Mouse (Mus musculus): ENCODE data around the gene Dhrs9. TPM values are rescaled to one million over a fixed set of nuclear protein-coding genes. Genes with fewer than 3 reads are reported as not detected.
A peak's percentile ranks its signal among the peaks of the same experiment; 100 is the strongest.

The Dhrs9 gene
- total and polyA plus RNA-seq, 3 experiments: not detected

- no peaks in the 10 kb centered on the region for H3K9me3 ChIP-seq (replicated peaks; ENCODE audit: low read length)
- H3K4me1 ChIP-seq (ENCODE audit: control insufficient read depth in 1 of 2, insufficient read depth in 2 of 2): no peaks in the 10 kb centered on the region; a peak in 1 of 4 replicates
- no peak overlapping the region for H3K9ac ChIP-seq (ENCODE audit: insufficient read depth, low read depth)
- no peaks in the 10 kb centered on the region for H3K79me2 ChIP-seq (replicated peaks; ENCODE audit: control insufficient read depth, extremely low read depth, insufficient read depth, poor library complexity, severe bottlenecking)
- no peak overlapping the region for H3K4me2 ChIP-seq (ENCODE audit: insufficient read depth, low read depth, poor library complexity, severe bottlenecking)
- H3K36me3 ChIP-seq (replicated peaks in 1 of 2; ENCODE audit: control insufficient read depth in 1 of 2, insufficient read depth in 1 of 2, low read length in 1 of 2): no peaks in the 10 kb centered on the region
- no peaks in the 10 kb centered on the region for H3K27me3 ChIP-seq (replicated peaks)
- dilution Hi-C loops (cut with MboI; ENCODE audit: extremely low pct_ligation_motif_present, extremely low pct_unique_long_range_greater_than_20kb, low sequenced_read_pairs): no loop called here
- no peak overlapping the region for H3K27ac ChIP-seq (ENCODE audit: insufficient read depth, low read depth)
- DNase-seq (ENCODE audit: extremely low read depth): no peak
- in situ Hi-C loops (cut with MboI; ENCODE audit: low pct_ligation_motif_present, low pct_unique_long_range_greater_than_20kb, low sequenced_read_pairs): no loop called here
- no peak overlapping the region for H3K4me3 ChIP-seq (replicated peaks in 1 of 3; ENCODE audit: low read depth in 2 of 3, low read length in 2 of 3, poor library complexity in 1 of 3)
- TF ChIP-seq E2F4 (IDR thresholded peaks at IDR 0.05; ENCODE audit: insufficient replicate concordance, low read depth, low read length): no peak
These were observed 46.9 kb downstream of the Dhrs9 start for GRCm38 (mm10) chr2:69427141-69427540.

DNA sequence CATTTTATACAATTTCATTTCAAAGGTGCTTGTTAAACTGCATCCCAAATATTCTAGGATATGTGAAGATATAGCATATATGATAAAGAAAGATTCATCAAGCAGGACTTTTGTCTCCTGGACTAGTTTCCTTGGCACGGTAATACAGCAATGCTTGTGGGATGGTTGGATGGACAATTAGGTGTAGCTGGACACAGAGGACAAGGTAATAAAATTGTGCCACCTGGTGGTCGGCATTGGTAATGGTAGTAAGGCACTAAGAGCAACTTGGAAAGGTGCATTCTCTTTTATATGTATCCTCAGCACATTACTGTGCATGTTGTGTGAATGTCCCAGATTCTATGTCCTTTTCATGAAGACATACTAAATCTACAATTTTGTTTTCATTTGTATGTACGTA lies 47.9 kb downstream of the Dhrs9 start:
- H3K9me3 ChIP-seq (replicated peaks; ENCODE audit: low read length): no peaks in the 10 kb centered on the region
- DNase-seq (ENCODE audit: extremely low read depth): peak; percentile 45
- no peak overlapping the region for H3K4me3 ChIP-seq (replicated peaks in 1 of 3; ENCODE audit: low read depth in 2 of 3, low read length in 2 of 3, poor library complexity in 1 of 3)
- H3K79me2 ChIP-seq (replicated peaks; ENCODE audit: control insufficient read depth, extremely low read depth, insufficient read depth, poor library complexity, severe bottlenecking): no peaks in the 10 kb centered on the region
- H3K27me3 ChIP-seq (replicated peaks): no peaks in the 10 kb centered on the region
- H3K9ac ChIP-seq (ENCODE audit: insufficient read depth, low read depth): no peak overlapping the region
- no peaks in the 10 kb centered on the region for H3K36me3 ChIP-seq (replicated peaks in 1 of 2; ENCODE audit: control insufficient read depth in 1 of 2, insufficient read depth in 1 of 2, low read length in 1 of 2)
- in situ Hi-C loops (cut with MboI; ENCODE audit: low pct_ligation_motif_present, low pct_unique_long_range_greater_than_20kb, low sequenced_read_pairs): no loop called here
- peaks cover 0 to 7% of the 10 kb centered on the region in 2 experiments; a peak in 3 of 4 replicates for H3K4me1 ChIP-seq (ENCODE audit: control insufficient read depth in 1 of 2, insufficient read depth in 2 of 2)
- no peak overlapping the region for H3K27ac ChIP-seq (ENCODE audit: insufficient read depth, low read depth)
- dilution Hi-C loops (cut with MboI; ENCODE audit: extremely low pct_ligation_motif_present, extremely low pct_unique_long_range_greater_than_20kb, low sequenced_read_pairs): no loop called here
- H3K4me2 ChIP-seq (ENCODE audit: insufficient read depth, low read depth, poor library complexity, severe bottlenecking): no peak overlapping the region
- TF ChIP-seq TCF12 (IDR thresholded peaks at IDR 0.05; ENCODE audit: low read depth, low read length) (no peak), SMC3 (IDR thresholded peaks at IDR 0.05; ENCODE audit: low read depth, low read length) (peak; percentile 90), MAZ (IDR thresholded peaks at IDR 0.05; ENCODE audit: low read depth, low read length) (no peak), CTCF (conservative IDR thresholded peaks at IDR 0.05 in 1 of 2, IDR thresholded peaks at IDR 0.05 in 1 of 2; ENCODE audit: low read depth in 2 of 2, low read length in 2 of 2) (peak; percentile 84 to 86), ZC3H11A (IDR thresholded peaks at IDR 0.05; ENCODE audit: low read depth, low read length) (peak; percentile 37), RAD21 (IDR thresholded peaks at IDR 0.05; ENCODE audit: low read depth, low read length) (peak; percentile 78)

DNA sequence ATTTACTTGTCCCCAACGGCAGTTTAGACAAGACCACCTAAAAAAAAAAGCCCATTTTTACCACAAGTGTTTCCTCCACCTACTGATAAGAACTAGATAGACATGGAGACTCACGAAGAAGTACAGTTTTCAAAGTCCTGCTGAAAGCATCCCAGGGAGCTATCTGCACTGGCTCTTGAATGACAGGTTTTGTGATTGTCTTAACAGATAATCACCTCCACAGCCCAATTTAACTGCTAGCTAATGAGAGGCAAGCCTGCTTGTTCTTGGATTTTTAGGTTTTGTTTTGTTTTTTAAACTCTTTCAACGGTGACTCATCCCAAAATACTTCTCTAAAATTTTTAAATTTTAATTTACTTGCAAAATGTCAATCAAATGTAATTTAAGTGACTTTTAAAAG lies 61.4 kb downstream of the Dhrs9 start:
- no peaks in the 10 kb centered on the region for H3K27me3 ChIP-seq (replicated peaks)
- H3K79me2 ChIP-seq (replicated peaks; ENCODE audit: control insufficient read depth, extremely low read depth, insufficient read depth, poor library complexity, severe bottlenecking): no peaks in the 10 kb centered on the region
- no peak overlapping the region for H3K4me3 ChIP-seq (replicated peaks in 1 of 3; ENCODE audit: low read depth in 2 of 3, low read length in 2 of 3, poor library complexity in 1 of 3)
- H3K4me2 ChIP-seq (ENCODE audit: insufficient read depth, low read depth, poor library complexity, severe bottlenecking): no peak overlapping the region
- H3K27ac ChIP-seq (ENCODE audit: insufficient read depth, low read depth): no peak overlapping the region
- dilution Hi-C loops (cut with MboI; ENCODE audit: extremely low pct_ligation_motif_present, extremely low pct_unique_long_range_greater_than_20kb, low sequenced_read_pairs): no loop called here
- no peak overlapping the region for H3K9ac ChIP-seq (ENCODE audit: insufficient read depth, low read depth)
- no peaks in the 10 kb centered on the region for H3K4me1 ChIP-seq (ENCODE audit: control insufficient read depth in 1 of 2, insufficient read depth in 2 of 2)
- DNase-seq (ENCODE audit: extremely low read depth): no peak
- no peaks in the 10 kb centered on the region for H3K36me3 ChIP-seq (replicated peaks in 1 of 2; ENCODE audit: control insufficient read depth in 1 of 2, insufficient read depth in 1 of 2, low read length in 1 of 2)
- TF ChIP-seq RCOR1 (conservative IDR thresholded peaks at IDR 0.05; ENCODE audit: low read depth, low read length): no peak
- no peak for TF ChIP-seq EP300 (IDR thresholded peaks at IDR 0.05; ENCODE audit: low read length)
- TF ChIP-seq RAD21 (IDR thresholded peaks at IDR 0.05; ENCODE audit: low read depth, low read length): no peak
- no peak for TF ChIP-seq E2F4 (IDR thresholded peaks at IDR 0.05; ENCODE audit: insufficient replicate concordance, low read depth, low read length)
- in situ Hi-C loops (cut with MboI; ENCODE audit: low pct_ligation_motif_present, low pct_unique_long_range_greater_than_20kb, low sequenced_read_pairs): no loop called here
- no peaks in the 10 kb centered on the region for H3K9me3 ChIP-seq (replicated peaks; ENCODE audit: low read length)

Data from CH12.LX (cell line).